Mouse (Mus musculus) thymus, adult 2 months (tissue): ENCODE results near the gene Prkce. TPM values are rescaled to one million over a fixed set of nuclear protein-coding genes. Genes with fewer than 3 reads are reported as not detected.

Experiments used
- DNase-seq: peaks from one replicate; pipeline ENCODE4 v3.0.0; 2021
- H3K27ac ChIP-seq: fragments of 200-500 bp; 2 replicates; pipeline ENCODE4 v1.5.1; 2012; ENCODE audit warnings: low read length, control low read depth; ENCODE audit not compliant: control insufficient read depth, insufficient read depth
- H3K27me3 ChIP-seq: fragments of 200-500 bp; 2 replicates; pipeline ENCODE4 v1.6.1; 2012; ENCODE audit warnings: mild to moderate bottlenecking, low read length, moderate library complexity, mixed read lengths; ENCODE audit not compliant: control insufficient read depth, insufficient read depth
- H3K36me3 ChIP-seq: fragments of 200-500 bp; 2 replicates; pipeline ENCODE4 v1.6.1; 2012; ENCODE audit warnings: mild to moderate bottlenecking, low read length, moderate library complexity; ENCODE audit not compliant: control insufficient read depth, insufficient read depth
- H3K4me1 ChIP-seq: fragments of 200-500 bp; replicated peaks from 2 replicates; pipeline ENCODE4 v1.6.1; 2012; ENCODE audit warnings: low read length; ENCODE audit not compliant: control insufficient read depth, insufficient read depth
- H3K4me3 ChIP-seq: fragments of 200-500 bp; 2 replicates; pipeline ENCODE4 v1.5.1; 2012; ENCODE audit warnings: mild to moderate bottlenecking, low read length, control low read depth, moderate library complexity; ENCODE audit not compliant: control insufficient read depth, insufficient read depth
- CTCF ChIP-seq: fragments of 200-500 bp; IDR thresholded peaks from 2 replicates; pipeline ENCODE4 v1.5.1; 2012; ENCODE audit warnings: mild to moderate bottlenecking, control low read depth, low read length, moderate library complexity, borderline replicate concordance; ENCODE audit not compliant: control insufficient read depth, poor library complexity, insufficient read depth; ENCODE audit errors: extremely low read depth
- POLR2A ChIP-seq: fragments of 200-500 bp; IDR thresholded peaks from 2 replicates; pipeline ENCODE4 v1.6.1; 2012; ENCODE audit warnings: mild to moderate bottlenecking, low read length, control low read depth, moderate library complexity; ENCODE audit not compliant: control insufficient read depth, poor library complexity, insufficient read depth; ENCODE audit errors: extremely low read depth
- WGBS: fragments of 180-500 bp; shearing (Covaris S2); methylation state at CpG from one replicate; pipeline ENCODE4 v1.1.7; 2018; 5-methylcytosine and 5-hydroxymethylcytosine counted together
- polyA plus RNA-seq: library from polyadenylated mRNA; depleted of rRNA; stranded (reverse); fragments of >200 nt; gene quantifications from 2 replicates; pipeline ENCODE4 v1.2.3, GENCODE M21; 2012

Prkce gene
- polyA plus RNA-seq, 1 experiment: 1.6 TPM

DNA sequence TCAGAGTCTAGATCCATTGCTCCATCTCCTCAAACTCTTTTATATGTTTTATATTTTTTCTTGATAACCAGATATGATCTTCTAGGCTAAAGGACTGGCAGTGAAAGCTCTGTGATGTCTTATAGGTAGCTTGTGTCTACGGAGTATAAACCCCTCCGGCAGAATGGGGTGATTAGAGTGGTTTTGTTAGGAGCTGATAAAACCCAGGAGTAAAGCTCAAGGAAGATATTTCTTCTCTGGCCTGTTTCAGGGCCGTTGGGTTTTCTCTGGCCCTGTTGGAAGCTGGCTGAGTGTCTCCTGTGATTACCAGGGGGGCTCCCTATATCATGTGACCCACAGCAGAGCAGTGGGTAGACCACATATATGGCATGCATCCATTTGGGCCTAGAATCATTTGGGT lies 319.9 kb downstream of the Prkce start:
- WGBS: 92% methylated on average over 3 of the region's 3 CpGs
- Histone ChIP-seq H3K36me3 (no peaks in the 10 kb centered on the region), H3K27me3 (no peaks in the 10 kb centered on the region), H3K4me1 (no peaks in the 10 kb centered on the region), H3K4me3 (no peak overlapping the region), H3K27ac (no peak overlapping the region)
- no peak for DNase-seq
- TF ChIP-seq POLR2A (no peak), CTCF (no peak)

DNA sequence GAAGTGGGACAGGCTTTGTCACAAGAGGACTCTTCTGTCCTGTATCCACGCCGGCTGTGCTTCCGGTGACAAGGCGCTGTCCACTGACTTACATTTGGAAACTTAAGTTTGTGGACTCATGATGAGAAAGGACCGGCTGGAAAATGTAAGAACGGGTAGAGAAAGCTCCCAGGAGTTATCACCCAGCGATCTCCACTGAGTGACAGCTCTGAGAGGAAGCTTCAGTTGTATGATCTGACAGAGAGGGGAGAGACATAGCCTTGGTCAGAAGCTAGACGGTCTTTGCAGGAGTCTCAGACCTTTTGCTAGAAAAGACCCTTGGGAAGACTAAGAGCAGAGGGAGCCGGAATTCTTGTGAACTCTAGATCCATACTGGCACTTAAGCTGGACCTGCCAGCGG lies 322.2 kb downstream of the Prkce start:
- H3K27ac ChIP-seq: no peak overlapping the region
- DNase-seq: no peak
- H3K4me1 ChIP-seq: no peaks in the 10 kb centered on the region
- no peaks in the 10 kb centered on the region for H3K36me3 ChIP-seq
- WGBS: 92% methylated on average over 10 of the region's 10 CpGs
- TF ChIP-seq POLR2A (no peak), CTCF (no peak)
- no peaks in the 10 kb centered on the region for H3K27me3 ChIP-seq
- no peak overlapping the region for H3K4me3 ChIP-seq

DNA sequence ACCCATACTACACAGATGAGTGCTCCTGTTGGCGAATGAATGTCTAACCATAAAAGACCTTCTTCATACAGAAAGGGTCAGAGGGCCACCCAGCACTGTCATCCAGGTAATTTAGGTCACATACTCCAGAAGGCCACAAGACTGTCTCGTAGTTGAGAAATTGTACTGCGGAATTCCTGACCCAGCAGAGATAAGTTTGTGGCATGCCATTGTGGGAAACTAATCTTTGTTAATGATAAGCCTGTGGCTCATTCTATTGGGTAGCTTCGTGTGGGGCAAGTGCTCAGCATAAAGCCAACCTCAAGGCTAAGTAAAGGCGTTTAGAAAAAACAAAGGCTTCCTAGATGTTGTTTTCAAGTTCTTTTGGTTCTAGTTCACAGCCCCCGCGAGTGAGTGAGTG lies 324.8 kb downstream of the Prkce start:
- H3K27ac ChIP-seq: no peak overlapping the region
- DNase-seq: no peak
- WGBS: 86% methylated on average over 7 of the region's 7 CpGs
- H3K4me3 ChIP-seq: no peak overlapping the region
- H3K36me3 ChIP-seq: no peaks in the 10 kb centered on the region
- TF ChIP-seq POLR2A (no peak), CTCF (no peak)
- H3K27me3 ChIP-seq: no peaks in the 10 kb centered on the region
- H3K4me1 ChIP-seq: no peaks in the 10 kb centered on the region

DNA sequence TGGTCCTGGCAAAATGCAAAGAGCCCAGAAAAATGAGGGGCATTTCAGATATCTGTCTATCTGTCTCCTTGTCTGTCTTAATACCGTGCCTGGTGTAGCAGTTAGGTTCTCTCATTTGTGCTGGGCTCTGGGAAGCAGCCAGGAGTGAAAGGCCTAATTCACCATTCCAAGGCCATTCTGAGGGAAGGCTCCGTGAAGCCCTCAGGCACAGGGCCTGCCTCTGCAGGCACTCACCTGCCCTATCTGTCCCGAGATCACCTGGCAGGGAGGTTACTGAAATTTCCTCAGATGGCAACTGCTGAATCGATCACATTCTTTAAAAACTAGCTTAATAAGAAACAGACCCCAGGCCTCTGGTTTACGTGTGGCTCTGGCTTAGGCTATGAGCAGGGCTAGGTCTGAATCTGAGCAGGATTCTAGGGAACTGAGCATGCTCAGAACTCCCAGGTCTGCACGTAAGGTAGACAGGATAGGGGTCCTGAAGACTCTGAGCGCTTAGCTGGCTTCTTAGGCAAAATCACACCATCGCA lies 326.4 kb downstream of the Prkce start:
- H3K27ac ChIP-seq: no peak overlapping the region
- TF ChIP-seq POLR2A: no peak
- DNase-seq: no peak
- H3K36me3 ChIP-seq: no peaks in the 10 kb centered on the region
- no peaks in the 10 kb centered on the region for H3K4me1 ChIP-seq
- 94% methylated on average over 8 of the region's 8 CpGs for WGBS
- no peaks in the 10 kb centered on the region for H3K27me3 ChIP-seq
- H3K4me3 ChIP-seq: no peak overlapping the region

DNA sequence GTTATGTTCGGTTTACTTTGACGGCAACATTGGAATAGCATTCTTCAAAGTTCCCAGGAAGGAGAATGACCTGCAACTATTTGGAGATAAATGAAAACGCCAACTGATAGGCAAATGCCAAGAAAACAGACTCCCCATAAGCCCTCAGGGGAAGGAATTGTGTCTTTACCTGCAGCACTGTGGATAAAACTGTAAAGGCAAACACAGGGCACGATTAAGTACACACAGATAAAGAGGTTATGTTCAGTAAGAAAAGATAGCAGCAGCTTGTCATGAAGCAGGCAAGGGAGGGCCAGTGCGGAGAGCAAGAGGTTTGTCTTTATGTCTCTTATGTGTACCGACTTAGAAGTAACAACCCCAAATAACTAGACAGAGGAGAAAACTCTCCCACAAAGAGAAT lies 326.9 kb downstream of the Prkce start:
- Histone ChIP-seq H3K36me3 (no peaks in the 10 kb centered on the region), H3K27me3 (no peaks in the 10 kb centered on the region), H3K27ac (no peak overlapping the region), H3K4me1 (no peaks in the 10 kb centered on the region), H3K4me3 (no peak overlapping the region)
- no peak for DNase-seq
- TF ChIP-seq POLR2A (no peak), CTCF (no peak)
- WGBS: 81% methylated on average over 6 of the region's 6 CpGs

DNA sequence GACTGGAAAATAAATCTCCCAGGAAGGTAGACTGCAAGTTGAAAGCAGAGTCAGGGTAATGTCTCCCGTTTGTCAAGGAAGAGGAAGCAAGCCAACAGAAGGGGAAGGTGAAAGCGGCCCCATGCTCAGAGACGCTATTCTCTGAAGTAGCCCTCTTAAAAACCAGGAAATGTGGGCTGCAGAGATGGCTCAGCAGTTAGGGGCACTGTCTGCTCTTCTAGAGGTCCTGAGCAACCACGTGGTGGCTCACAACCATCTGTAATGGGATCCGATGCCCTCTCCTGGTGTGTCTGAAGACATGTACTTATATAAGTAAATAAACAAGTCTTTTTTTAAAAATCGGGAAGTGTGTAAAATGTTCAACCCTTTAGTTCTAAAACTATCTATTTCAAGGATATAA lies 327.3 kb downstream of the Prkce start:
- Histone ChIP-seq H3K27ac (no peak overlapping the region), H3K4me1 (no peaks in the 10 kb centered on the region), H3K4me3 (no peak overlapping the region), H3K27me3 (no peaks in the 10 kb centered on the region), H3K36me3 (no peaks in the 10 kb centered on the region)
- 14% methylated on average over 6 of the region's 6 CpGs for WGBS
- TF ChIP-seq POLR2A (no peak), CTCF (no peak)
- DNase-seq: no peak

DNA sequence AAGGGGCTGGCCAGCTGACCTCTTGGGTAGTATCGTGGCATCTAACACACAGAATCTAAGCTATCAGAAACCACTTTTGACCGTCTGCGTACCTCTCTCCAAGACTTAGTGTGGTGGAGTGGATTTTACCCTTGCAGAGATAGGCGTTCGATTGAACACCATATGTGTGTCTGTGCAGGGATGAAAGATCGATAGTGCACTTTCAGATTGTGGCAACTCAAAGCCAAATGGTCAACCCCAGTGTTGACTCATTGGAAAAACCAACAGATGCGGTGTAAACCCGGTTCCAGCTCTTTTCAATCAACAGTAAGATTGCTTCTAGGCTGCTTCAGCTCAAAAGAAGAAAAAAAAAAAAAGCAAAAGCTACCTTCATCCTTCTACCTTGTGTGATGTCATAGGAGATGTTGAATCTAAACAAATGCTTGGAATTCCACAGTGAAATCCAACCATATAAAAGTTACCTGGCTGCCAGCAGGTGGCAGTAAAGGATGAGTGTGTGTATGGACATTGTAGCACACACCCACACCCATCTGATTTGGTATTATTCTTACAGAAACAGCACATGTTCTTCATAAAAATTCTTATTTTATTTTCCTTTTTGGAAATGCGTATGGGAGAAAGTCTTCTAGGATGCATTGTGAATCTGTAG lies 328.7 kb downstream of the Prkce start:
- WGBS: 95% methylated on average over 9 of the region's 9 CpGs

More for the DNA sequence above, 328.7 kb downstream of the Prkce start:
- no peaks in the 10 kb centered on the region for H3K4me1 ChIP-seq
- H3K36me3 ChIP-seq: no peaks in the 10 kb centered on the region
- DNase-seq: peak; percentile 19
- H3K27me3 ChIP-seq: no peaks in the 10 kb centered on the region
- H3K4me3 ChIP-seq: no peak overlapping the region
- TF ChIP-seq POLR2A (no peak), CTCF (no peak)
- H3K27ac ChIP-seq: no peak overlapping the region
